Mouse (Mus musculus) midbrain, postnatal 0 days (tissue): ENCODE measurements at regions not wholly inside any gene's neighbourhood (a gene's known extent, or its start where the extent isn't known, plus 50 kb on each side); places are given as distances from the start of the nearest gene placed in this dataset.

Experiments used
- ATAC-seq: fragments of 200-750 bp; cut with Nextera tagmentation; 2 replicates; pipeline ENCODE4 v1.8.0; 2017; ENCODE audit warnings: moderate number of reproducible peaks, mild to moderate bottlenecking, moderate TSS enrichment, moderate library complexity; ENCODE audit not compliant: low FRiP score
- DNase-seq: peaks from one replicate; pipeline ENCODE4 v3.0.0-alpha.2; 2015; ENCODE audit warnings: low spot score
- H3K27ac ChIP-seq: fragments of 300-500 bp; sonication (generic); 2 replicates; pipeline ENCODE4 v1.5.1; 2014; ENCODE audit warnings: low read depth, mild to moderate bottlenecking, low read length, mixed read lengths
- H3K27me3 ChIP-seq: fragments of 300-500 bp; sonication (generic); 2 replicates; pipeline ENCODE4 v1.6.1; 2014; ENCODE audit warnings: low read length, control low read depth, mixed read lengths; ENCODE audit not compliant: insufficient read depth
- H3K36me3 ChIP-seq: fragments of 300-500 bp; sonication (generic); 2 replicates; pipeline ENCODE4 v1.6.1; 2014; ENCODE audit warnings: low read length, control low read depth, mixed read lengths; ENCODE audit not compliant: insufficient read depth
- H3K4me1 ChIP-seq: fragments of 300-500 bp; sonication (generic); 2 replicates; pipeline ENCODE4 v1.6.1; 2014; ENCODE audit warnings: mild to moderate bottlenecking, control low read depth, antibody characterized with exemption, low read length, mixed read lengths; ENCODE audit not compliant: insufficient read depth
- H3K4me2 ChIP-seq: fragments of 300-500 bp; sonication (generic); 2 replicates; pipeline ENCODE4 v1.6.1; 2014; ENCODE audit warnings: low read depth, mild to moderate bottlenecking, low read length, mixed read lengths; ENCODE audit not compliant: poor library complexity, severe bottlenecking
- H3K4me3 ChIP-seq: fragments of 300-500 bp; sonication (generic); 2 replicates; pipeline ENCODE4 v1.5.1; 2014; ENCODE audit warnings: low read depth, mild to moderate bottlenecking, low read length, moderate library complexity
- H3K9ac ChIP-seq: fragments of 300-500 bp; sonication (generic); replicated peaks from 2 replicates; pipeline ENCODE4 v1.6.1; 2014; ENCODE audit warnings: mild to moderate bottlenecking, low read length, moderate library complexity, mixed read lengths; ENCODE audit not compliant: poor library complexity, severe bottlenecking
- H3K9me3 ChIP-seq: fragments of 300-500 bp; sonication (generic); 2 replicates; pipeline ENCODE4 v1.6.1; 2016; ENCODE audit warnings: low read length, control low read depth
- CTCF ChIP-seq: IDR thresholded peaks from 2 replicates; pipeline ENCODE4 v1.5.1; 2016; ENCODE audit warnings: antibody characterized with exemption, mild to moderate bottlenecking
- WGBS: fragments of 180-500 bp; shearing (Covaris S2); extraction: QIAGEN DNeasy Blood & Tissue Kit; methylation state at CpG from one replicate; pipeline ENCODE4 v1.1.7; 2014; 5-methylcytosine and 5-hydroxymethylcytosine counted together

- Histone ChIP-seq H3K4me3 (no peak overlapping the region), H3K9ac (no peak overlapping the region), H3K27me3 (no peaks in the 10 kb centered on the region), H3K9me3 (no peaks in the 10 kb centered on the region), H3K4me1 (no peaks in the 10 kb centered on the region), H3K4me2 (no peak overlapping the region), H3K36me3 (no peaks in the 10 kb centered on the region), H3K27ac (no peak overlapping the region)
- ATAC-seq (no peak), DNase-seq (no peak)
- TF ChIP-seq CTCF = no peak
These were observed 209.5 kb upstream of the Spaca1 start for GRCm38 (mm10) chr4:34259444-34259843.

DNA sequence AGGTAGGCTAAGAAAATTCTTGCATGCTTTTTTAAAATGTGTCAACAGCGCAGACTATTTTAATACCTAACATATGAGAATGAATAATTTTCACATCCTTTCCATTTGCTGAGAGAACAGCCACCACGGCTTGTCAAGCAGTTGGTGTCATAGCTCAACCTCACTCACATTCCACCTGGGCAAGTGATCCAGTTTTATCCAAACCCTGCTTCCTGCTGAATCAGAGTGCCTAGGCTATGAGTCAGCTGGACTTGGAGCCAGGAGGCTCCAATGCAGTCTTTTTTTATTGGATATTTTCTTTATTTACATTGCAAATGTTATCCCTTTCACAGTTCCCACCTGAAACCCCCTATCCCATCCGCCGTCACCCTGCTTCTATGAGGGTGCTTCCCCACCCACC lies 210.5 kb upstream of the Spaca1 start:
- ATAC-seq = no peak
- no peak for TF ChIP-seq CTCF
- H3K9ac ChIP-seq = no peak overlapping the region
- H3K9me3 ChIP-seq = no peaks in the 10 kb centered on the region
- H3K4me2 ChIP-seq = no peak overlapping the region
- H3K4me3 ChIP-seq = no peak overlapping the region
- DNase-seq = no peak
- no peaks in the 10 kb centered on the region for H3K36me3 ChIP-seq
- WGBS = 97% methylated on average over 4 of the region's 4 CpGs
- no peak overlapping the region for H3K27ac ChIP-seq
- no peaks in the 10 kb centered on the region for H3K4me1 ChIP-seq
- H3K27me3 ChIP-seq = no peaks in the 10 kb centered on the region

GRCm38 (mm10) chr4:34261809-34262208 lies 211.8 kb upstream of the Spaca1 start:
- Histone ChIP-seq H3K4me2 (no peak overlapping the region), H3K27ac (no peak overlapping the region), H3K4me3 (no peak overlapping the region), H3K27me3 (no peaks in the 10 kb centered on the region), H3K4me1 (no peaks in the 10 kb centered on the region), H3K9ac (no peak overlapping the region), H3K36me3 (no peaks in the 10 kb centered on the region), H3K9me3 (no peaks in the 10 kb centered on the region)
- 46% methylated on average over 6 of the region's 6 CpGs for whole genome bisulfite sequencing
- TF ChIP-seq CTCF = no peak
- DNase-seq = no peak
- no peak for ATAC-seq

- TF ChIP-seq CTCF = no peak
- Histone ChIP-seq H3K36me3 (no peaks in the 10 kb centered on the region), H3K27me3 (no peaks in the 10 kb centered on the region), H3K4me2 (no peak overlapping the region), H3K4me3 (no peak overlapping the region), H3K4me1 (no peaks in the 10 kb centered on the region), H3K9ac (no peak overlapping the region), H3K9me3 (no peaks in the 10 kb centered on the region), H3K27ac (no peak overlapping the region)
- WGBS = 86% methylated on average over 5 of the region's 5 CpGs
- DNase-seq = no peak
- ATAC-seq = no peak
These were observed 214.4 kb upstream of the Spaca1 start for GRCm38 (mm10) chr4:34264431-34264830.

GRCm38 (mm10) chr4:34274316-34274715 lies 224.3 kb upstream of the Spaca1 start:
- DNase-seq = no peak
- Histone ChIP-seq H3K36me3 (no peaks in the 10 kb centered on the region), H3K4me3 (no peak overlapping the region), H3K9ac (no peak overlapping the region), H3K27ac (no peak overlapping the region), H3K9me3 (no peaks in the 10 kb centered on the region), H3K4me1 (no peaks in the 10 kb centered on the region), H3K27me3 (no peaks in the 10 kb centered on the region), H3K4me2 (no peak overlapping the region)
- WGBS = 68% methylated on average over 3 of the region's 3 CpGs
- TF ChIP-seq CTCF = no peak
- no peak for ATAC-seq

DNA sequence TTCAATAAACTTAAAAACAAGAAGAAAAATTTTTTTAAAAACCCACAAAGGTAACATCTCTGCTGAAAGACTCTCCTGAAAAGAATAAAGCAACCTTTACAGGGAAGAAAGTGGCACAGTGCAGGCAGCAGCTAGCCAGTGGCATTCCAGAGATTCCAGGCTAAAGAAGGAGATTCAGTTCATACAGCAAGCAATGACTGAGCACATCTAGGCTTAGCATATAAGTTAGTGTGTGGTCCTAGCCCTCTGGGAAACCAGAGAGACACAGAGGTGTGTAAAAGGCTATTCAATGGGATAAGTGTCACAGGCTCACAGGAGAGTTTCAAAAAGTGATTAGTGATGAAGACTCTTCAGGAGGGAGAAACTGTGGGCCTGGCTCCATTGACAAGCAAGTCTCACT lies 225.4 kb upstream of the Spaca1 start:
- TF ChIP-seq CTCF = no peak
- DNase-seq (no peak), ATAC-seq (no peak)
- Histone ChIP-seq H3K9ac (no peak overlapping the region), H3K36me3 (no peaks in the 10 kb centered on the region), H3K4me3 (no peak overlapping the region), H3K4me1 (no peaks in the 10 kb centered on the region), H3K4me2 (no peak overlapping the region), H3K27me3 (no peaks in the 10 kb centered on the region), H3K9me3 (no peaks in the 10 kb centered on the region), H3K27ac (no peak overlapping the region)
